Mouse (Mus musculus) embryonic facial prominence, embryonic 15.5 days (tissue): Measurements from ENCODE around the gene Ttk. TPM values are rescaled to one million over a fixed set of nuclear protein-coding genes. Genes with fewer than 3 reads are reported as not detected.

ENCODE experiments used
- ATAC-seq: fragments of 200-750 bp; cut with Nextera tagmentation; 2 replicates; pipeline ENCODE4 v1.8.0; 2017; ENCODE audit warnings: low read depth, moderate TSS enrichment; ENCODE audit not compliant: insufficient number of reproducible peaks, low FRiP score, low TSS enrichment
- H3K27ac ChIP-seq: fragments of 300-500 bp; sonication (generic); replicated peaks from 2 replicates; pipeline ENCODE4 v1.5.1; 2015; ENCODE audit warnings: mild to moderate bottlenecking, inconsistent platforms
- H3K27me3 ChIP-seq: fragments of 300-500 bp; sonication (generic); 2 replicates; pipeline ENCODE4 v1.6.1; 2015; ENCODE audit warnings: inconsistent platforms
- H3K36me3 ChIP-seq: fragments of 300-500 bp; sonication (generic); 2 replicates; pipeline ENCODE4 v1.6.1; 2015; ENCODE audit warnings: mild to moderate bottlenecking, inconsistent platforms
- H3K4me1 ChIP-seq: fragments of 300-500 bp; sonication (generic); 2 replicates; pipeline ENCODE4 v1.6.1; 2015; ENCODE audit warnings: inconsistent platforms
- H3K4me2 ChIP-seq: fragments of 300-500 bp; sonication (generic); replicated peaks from 2 replicates; pipeline ENCODE4 v1.6.1; 2015; ENCODE audit warnings: mild to moderate bottlenecking, inconsistent platforms
- H3K4me3 ChIP-seq: fragments of 300-500 bp; sonication (generic); replicated peaks from 2 replicates; pipeline ENCODE4 v1.5.1; 2015; ENCODE audit warnings: mild to moderate bottlenecking, inconsistent platforms
- H3K9ac ChIP-seq: fragments of 300-500 bp; sonication (generic); 2 replicates; pipeline ENCODE4 v1.6.1; 2015; ENCODE audit warnings: inconsistent platforms
- H3K9me3 ChIP-seq: fragments of 300-500 bp; sonication (generic); replicated peaks from 2 replicates; pipeline ENCODE4 v1.6.1; 2016; ENCODE audit warnings: inconsistent platforms
- whole genome bisulfite sequencing: fragments of 180-500 bp; shearing (Covaris S2); methylation state at CpG from one replicate; pipeline ENCODE4 v1.1.7; 2015; 5-methylcytosine and 5-hydroxymethylcytosine counted together
- polyA plus RNA-seq: library from polyadenylated mRNA; unstranded; fragments of >200 nt; fragmentation: Nextera tagmentation; extraction: Ambion mirVana; gene quantifications from 2 replicates; pipeline ENCODE4 v1.2.1, GENCODE M21; 2015

Gene Ttk
- polyA plus RNA-seq, 1 experiment from 2014 or later: 23.9 TPM

DNA sequence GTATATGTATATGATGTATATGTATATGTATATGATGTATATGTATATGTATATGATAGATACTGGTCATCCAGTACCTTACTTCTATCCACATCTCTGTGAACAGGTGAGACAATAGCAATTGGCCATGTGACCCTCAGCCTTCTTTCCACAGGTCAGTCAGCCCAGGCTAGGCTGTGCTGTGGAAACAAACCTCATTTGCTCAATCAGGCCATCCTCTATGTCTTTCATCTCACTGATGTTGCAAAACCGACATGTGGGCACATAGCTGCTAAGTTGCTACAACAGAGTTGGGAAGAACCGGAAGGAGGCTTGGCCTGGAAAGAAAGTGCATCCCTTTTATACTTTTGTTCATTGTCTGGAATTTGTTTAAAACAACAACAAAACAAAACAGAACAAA lies 67.6 kb downstream of the Ttk start:
- WGBS: 88% methylated on average over 2 of the region's 2 CpGs
- Histone ChIP-seq H3K4me2 (no peak overlapping the region), H3K27ac (no peak overlapping the region), H3K4me3 (no peak overlapping the region), H3K9ac (no peak overlapping the region), H3K36me3 (no peaks in the 10 kb centered on the region), H3K4me1 (no peaks in the 10 kb centered on the region), H3K27me3 (no peaks in the 10 kb centered on the region), H3K9me3 (no peaks in the 10 kb centered on the region)
- ATAC-seq: no peak

DNA sequence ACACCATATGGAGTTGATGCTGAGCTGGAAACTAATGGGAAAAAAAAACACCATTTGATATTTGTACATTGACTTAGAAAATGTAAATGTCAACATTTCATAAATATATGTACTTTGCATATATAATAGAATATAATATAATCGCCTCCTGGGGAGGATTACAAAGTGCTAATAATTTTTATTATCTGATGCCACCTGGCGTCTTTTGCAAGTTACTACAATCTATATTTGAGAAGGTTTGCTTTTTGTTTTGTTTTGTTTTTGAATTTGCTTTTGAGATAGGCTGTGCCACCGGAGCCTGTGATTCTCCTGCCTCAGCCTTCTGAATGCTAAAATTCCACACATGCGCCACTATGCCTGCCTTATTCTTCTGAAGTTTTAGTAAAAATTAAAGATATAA lies 71.3 kb downstream of the Ttk start:
- Histone ChIP-seq H3K27ac (no peak overlapping the region), H3K27me3 (no peaks in the 10 kb centered on the region), H3K4me2 (no peak overlapping the region), H3K9me3 (no peaks in the 10 kb centered on the region), H3K9ac (no peak overlapping the region), H3K4me3 (no peak overlapping the region), H3K4me1 (no peaks in the 10 kb centered on the region), H3K36me3 (no peaks in the 10 kb centered on the region)
- 65% methylated on average over 4 of the region's 4 CpGs for WGBS
- no peak for ATAC-seq

DNA sequence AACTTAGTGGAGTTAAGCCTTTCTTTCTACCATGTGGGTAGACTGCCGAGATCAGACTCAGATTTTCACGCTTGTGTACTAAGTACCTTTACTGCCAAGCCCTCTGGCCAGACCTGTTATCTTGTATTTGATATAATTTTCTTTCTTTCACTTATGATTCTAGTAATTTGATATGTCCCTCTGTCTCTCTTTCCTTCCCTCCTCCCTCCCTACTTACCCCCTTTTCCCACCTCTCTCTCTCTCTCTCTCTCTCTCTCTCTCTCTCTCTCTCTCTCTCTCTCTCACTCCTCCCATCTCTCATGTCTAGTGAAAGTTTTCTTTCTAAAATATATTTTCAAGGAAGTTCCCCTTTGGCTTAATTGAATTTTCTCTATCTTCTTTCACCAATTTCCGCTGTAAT lies 72.5 kb downstream of the Ttk start:
- Histone ChIP-seq H3K27me3 (no peaks in the 10 kb centered on the region), H3K9me3 (no peaks in the 10 kb centered on the region), H3K4me2 (no peak overlapping the region), H3K9ac (no peak overlapping the region), H3K4me3 (no peak overlapping the region), H3K27ac (no peak overlapping the region), H3K4me1 (no peaks in the 10 kb centered on the region), H3K36me3 (no peaks in the 10 kb centered on the region)
- 63% methylated on average over 3 of the region's 3 CpGs for WGBS
- no peak for ATAC-seq

DNA sequence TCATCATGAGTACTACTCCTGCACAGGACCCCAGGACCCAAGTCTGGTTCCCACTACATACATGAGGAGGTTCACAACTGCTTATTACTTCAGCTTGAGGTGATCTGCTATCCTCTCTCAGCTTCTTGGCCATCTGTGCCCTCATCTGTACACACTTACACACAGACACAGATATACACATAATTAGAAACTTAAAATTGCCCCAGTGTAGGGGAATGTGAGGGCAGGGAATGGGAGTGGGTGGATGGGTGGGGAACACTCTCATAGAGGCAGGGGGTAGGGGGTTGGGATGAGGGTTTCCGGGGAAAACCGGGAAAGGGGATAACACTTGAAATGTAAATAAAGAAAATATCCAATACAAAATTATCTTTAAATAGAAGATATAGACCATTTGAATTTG lies 75.3 kb downstream of the Ttk start:
- Histone ChIP-seq H3K36me3 (no peaks in the 10 kb centered on the region), H3K4me1 (no peaks in the 10 kb centered on the region), H3K27ac (no peak overlapping the region), H3K9ac (no peak overlapping the region), H3K4me2 (no peak overlapping the region), H3K9me3 (no peaks in the 10 kb centered on the region), H3K4me3 (no peak overlapping the region), H3K27me3 (no peaks in the 10 kb centered on the region)
- no peak for ATAC-seq
- WGBS: 87% methylated on average over 2 of the region's 2 CpGs

DNA sequence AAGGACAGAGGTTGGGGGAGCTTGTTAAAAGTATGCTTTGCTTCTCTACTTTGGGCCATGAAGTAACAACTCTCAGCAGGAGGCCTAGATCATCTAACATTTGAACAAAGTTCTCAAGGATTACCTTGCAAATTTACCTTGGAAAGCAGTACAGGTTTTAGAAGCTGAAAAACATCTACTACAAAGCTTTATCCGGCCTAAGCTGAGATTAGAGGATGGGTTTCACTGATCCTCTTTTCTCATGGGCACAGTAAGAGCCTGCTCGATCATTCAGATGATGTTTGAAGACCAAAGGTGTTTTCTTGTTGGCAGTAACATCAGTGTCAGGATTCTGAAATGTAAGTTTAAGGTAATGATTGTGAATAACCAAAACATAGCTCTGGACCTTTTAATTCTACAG lies 76.4 kb downstream of the Ttk start:
- Histone ChIP-seq H3K4me1 (no peaks in the 10 kb centered on the region), H3K27me3 (no peaks in the 10 kb centered on the region), H3K4me2 (no peak overlapping the region), H3K27ac (no peak overlapping the region), H3K36me3 (no peaks in the 10 kb centered on the region), H3K4me3 (no peak overlapping the region), H3K9me3 (no peaks in the 10 kb centered on the region), H3K9ac (no peak overlapping the region)
- 74% methylated on average over 2 of the region's 2 CpGs for WGBS
- no peak for ATAC-seq

Other genes starting within 250 kb of the Ttk start
- 68.4 and 84.0 TPM in 2 replicates for gene Elovl4, start 28.4 kb upstream of the Ttk start, polyA plus RNA-seq
- 38.8 and 42.3 TPM in 2 replicates for gene Bckdhb, start 90.5 kb downstream of the Ttk start, polyA plus RNA-seq